Mouse (Mus musculus) cerebellum, adult 18-20 months (tissue): ENCODE measurements at regions not wholly inside any gene's neighbourhood (a gene's known extent, or its start where the extent isn't known, plus 50 kb on each side); places are given as distances from the start of the nearest gene placed in this dataset.

ENCODE experiments used
- DNase-seq, 2 experiments: peaks; one replicate each; pipeline ENCODE4 v3.0.0; 2021

- DNase-seq: peak in 1 of 2 experiments; percentile 12
These were observed 920.3 kb downstream of the Efna5 start for GRCm38 (mm10) chr17:61960837-61961236.

- DNase-seq: no peak
These were observed 920.9 kb downstream of the Efna5 start for GRCm38 (mm10) chr17:61960017-61960813.

DNA sequence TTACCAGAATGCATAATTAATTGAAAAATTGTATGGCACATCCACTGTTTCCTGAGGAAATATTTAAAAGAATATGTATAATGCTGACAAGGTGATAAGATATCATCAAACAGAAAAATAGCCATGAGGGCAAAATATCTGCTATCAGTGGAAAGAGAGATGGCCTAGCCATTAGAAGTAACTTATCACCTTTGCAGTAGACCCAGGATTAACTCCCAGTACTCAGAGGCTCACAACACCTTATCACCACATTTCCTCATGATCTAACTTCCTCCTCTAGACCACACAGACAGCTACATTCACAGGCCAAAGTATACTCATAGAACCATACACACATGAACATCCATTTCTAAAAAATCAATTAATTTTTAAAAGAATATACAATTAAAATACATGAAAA, 963.4 kb downstream of the Efna5 start:
- DNase-seq: no peak

- DNase-seq: no peak
These were observed 978.2 kb downstream of the Efna5 start for GRCm38 (mm10) chr17:61902898-61903297.

- DNase-seq: no peak
These were observed 990.5 kb downstream of the Efna5 start for GRCm38 (mm10) chr17:61890631-61891030.

GRCm38 (mm10) chr17:61866154-61866553, 1015.0 kb downstream of the Efna5 start:
- no peak for DNase-seq

DNA sequence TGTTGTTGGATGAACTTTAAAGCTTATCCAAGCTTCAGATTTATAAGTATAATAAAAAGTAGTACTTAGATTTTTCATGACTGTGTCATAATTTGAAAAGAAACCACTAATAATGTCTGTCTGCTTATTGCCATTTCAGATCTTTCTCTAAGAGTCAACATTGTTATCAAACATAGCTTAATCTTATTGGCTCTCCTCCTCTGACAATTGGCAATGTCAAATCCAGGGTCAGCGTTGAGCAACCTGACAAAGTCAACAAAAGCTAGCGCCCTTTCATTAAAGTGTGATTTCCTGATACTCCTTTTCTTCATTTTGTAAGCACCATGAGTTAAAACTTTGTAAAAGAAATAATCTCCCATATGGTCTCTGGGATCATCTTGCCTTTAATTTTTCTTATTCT, 1018.7 kb downstream of the Efna5 start:
- no peak for DNase-seq

DNA sequence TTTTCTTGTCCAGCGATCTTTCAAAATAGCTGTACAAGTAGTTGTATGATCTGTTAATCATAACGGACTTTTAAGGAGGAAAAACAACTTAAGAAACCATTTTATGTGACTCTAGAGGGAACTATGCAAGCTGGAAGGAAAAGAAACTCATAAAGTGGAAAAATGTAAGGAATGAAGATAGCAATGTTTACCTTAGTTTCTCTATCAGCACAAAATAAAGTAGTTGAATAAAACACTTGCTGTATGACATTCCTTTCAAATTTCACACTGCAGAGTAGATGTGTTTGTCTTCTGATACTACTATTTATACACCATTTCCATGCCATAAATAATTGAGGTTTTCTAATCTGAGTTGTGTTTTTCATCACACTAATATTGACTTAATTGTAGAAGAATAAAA, 1043.6 kb downstream of the Efna5 start:
- DNase-seq: no peak

DNA sequence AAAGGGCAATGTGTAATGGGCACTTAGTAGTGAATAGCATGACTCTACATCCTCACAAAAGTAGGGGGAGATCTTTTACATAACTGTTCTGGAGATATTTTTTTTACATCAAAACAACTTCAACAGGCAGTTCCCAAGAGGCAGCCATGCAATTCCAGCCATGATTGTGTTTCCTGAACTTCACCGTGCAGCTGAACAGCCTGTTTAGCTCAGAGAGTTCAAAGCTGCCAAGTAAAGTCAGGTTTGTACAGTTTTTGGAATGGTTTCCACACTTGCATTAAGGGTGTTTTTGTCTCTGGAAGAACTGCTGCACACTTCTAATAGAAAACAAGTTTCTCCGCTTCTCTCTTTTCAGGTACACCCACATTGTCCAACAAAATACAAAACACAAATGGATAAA, 1065.6 kb downstream of the Efna5 start:
- no peak for DNase-seq

- DNase-seq: no peak
These were observed 1112.8 kb downstream of the Efna5 start for GRCm38 (mm10) chr17:61768361-61768760.

DNA sequence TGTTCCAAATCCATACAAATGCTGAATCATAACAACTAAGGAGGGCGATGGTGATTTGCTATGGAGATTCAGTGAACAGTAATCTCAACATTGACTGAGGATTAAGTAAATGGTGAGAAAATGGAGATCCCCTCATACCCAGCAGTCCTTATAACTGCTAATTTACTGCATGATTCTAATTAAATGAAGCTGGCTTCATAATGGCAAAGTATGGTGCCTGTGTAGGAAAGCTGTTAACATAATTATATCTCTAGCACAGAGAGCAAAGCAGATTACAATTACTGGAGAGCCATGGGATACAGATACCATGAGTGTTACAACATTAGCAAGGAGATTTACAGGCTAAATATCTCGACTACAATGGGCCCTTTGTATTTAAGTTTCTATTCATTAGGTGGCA, 1116.0 kb downstream of the Efna5 start:
- DNase-seq: no peak
